Mouse (Mus musculus) heart, postnatal 25 days (tissue): ENCODE measurements around the gene Ano6. TPM values are rescaled to one million over a fixed set of nuclear protein-coding genes. Genes with fewer than 3 reads are reported as not detected.

ENCODE experiments used
- DNase-seq: peaks from one replicate; pipeline ENCODE4 v3.0.0; 2022; ENCODE audit warnings: low spot score
- intact Hi-C: fragments of 180-260 bp; cut with DNase I; formaldehyde crosslinking; loops from one replicate; pipeline ENCODE4 v1.15.1; 2025
- total RNA-seq, 2 experiments: library from RNA; stranded (reverse); gene quantifications; 2 replicates each; pipeline ENCODE4 v1.2.3; 2021

Gene Ano6
- total RNA-seq: 10 to 100 TPM; 21.1 to 25.9 TPM

- peak; percentile 90 for DNase-seq
- intact Hi-C loops: loop anchor here (2.0 to 5.0 kb wide), 2 partner anchors 40 to 87 kb away; no protein-coding TSS in a partner anchor
Measured at GRCm38 (mm10) chr15:95790529-95791071, at the start of gene Ano6. Gene Ano6 (plus strand): TSS chr15:95790843.

- intact Hi-C loops: no loop called here
- no peak for DNase-seq
Measured at GRCm38 (mm10) chr15:95742955-95743354, 47.7 kb upstream of the Ano6 start.

- intact Hi-C loops: no loop called here
- no peak for DNase-seq
Measured at GRCm38 (mm10) chr15:95743856-95744255, 46.8 kb upstream of the Ano6 start.

GRCm38 (mm10) chr15:95745346-95746106 is 45.1 kb upstream of the Ano6 start:
- intact Hi-C loops: no loop called here
- no peak for DNase-seq

GRCm38 (mm10) chr15:95746513-95746912 is 44.1 kb upstream of the Ano6 start:
- no peak for DNase-seq
- intact Hi-C loops: no loop called here

GRCm38 (mm10) chr15:95746955-95747931 is 43.4 kb upstream of the Ano6 start:
- intact Hi-C loops: no loop called here
- DNase-seq: no peak

- intact Hi-C loops: no loop called here
- no peak for DNase-seq
Measured at GRCm38 (mm10) chr15:95749216-95749615, 41.4 kb upstream of the Ano6 start.

- intact Hi-C loops: no loop called here
- no peak for DNase-seq
Measured at GRCm38 (mm10) chr15:95750038-95750437, 40.6 kb upstream of the Ano6 start.

- DNase-seq: no peak
- intact Hi-C loops: no loop called here
Measured at GRCm38 (mm10) chr15:95751832-95752676, 38.6 kb upstream of the Ano6 start.

- no peak for DNase-seq
- intact Hi-C loops: no loop called here
Measured at GRCm38 (mm10) chr15:95752677-95753019, 38.0 kb upstream of the Ano6 start.

GRCm38 (mm10) chr15:95753031-95753430 is 37.6 kb upstream of the Ano6 start:
- no peak for DNase-seq
- intact Hi-C loops: no loop called here

GRCm38 (mm10) chr15:95757169-95757568 is 33.5 kb upstream of the Ano6 start:
- DNase-seq: peak; percentile 57
- intact Hi-C loops: no loop called here

GRCm38 (mm10) chr15:95758069-95758468 is 32.6 kb upstream of the Ano6 start:
- intact Hi-C loops: no loop called here
- DNase-seq: no peak

GRCm38 (mm10) chr15:95758696-95759434 is 31.8 kb upstream of the Ano6 start:
- intact Hi-C loops: no loop called here
- no peak for DNase-seq

GRCm38 (mm10) chr15:95759857-95760256 is 30.8 kb upstream of the Ano6 start:
- intact Hi-C loops: loop anchor here (5.0 kb wide), 1 partner anchor 527 kb away; the partner anchor contains the start of gene Arid2

GRCm38 (mm10) chr15:95761420-95761819 is 29.2 kb upstream of the Ano6 start:
- intact Hi-C loops: loop anchor here (5.0 kb wide), 1 partner anchor 526 kb away; the partner anchor contains the start of gene Arid2
- no peak for DNase-seq

More at GRCm38 (mm10) chr15:95759857-95760256, 30.8 kb upstream of the Ano6 start:
- no peak for DNase-seq

- peak; percentile 30 for DNase-seq
- intact Hi-C loops: loop anchor here (2.0 to 5.0 kb wide), 2 partner anchors 180 to 525 kb away; partner anchors contain the start of gene Arid2
Measured at GRCm38 (mm10) chr15:95762661-95763303, 27.9 kb upstream of the Ano6 start.

GRCm38 (mm10) chr15:95763464-95763863 is 27.2 kb upstream of the Ano6 start:
- no peak for DNase-seq
- intact Hi-C loops: loop anchor here (2.0 to 5.0 kb wide), 2 partner anchors 179 to 524 kb away; partner anchors contain the start of gene Arid2
